Mouse (Mus musculus) lung, postnatal 0 days (tissue): ENCODE measurements around the gene Fer1l5. TPM values are rescaled to one million over a fixed set of nuclear protein-coding genes. Genes with fewer than 3 reads are reported as not detected.
A peak's percentile ranks its signal among the peaks of the same experiment; 100 is the strongest.

Experiments
- ATAC-seq: fragments of 200-750 bp; cut with Nextera tagmentation; 2 replicates; pipeline ENCODE4 v1.8.0; 2017; ENCODE audit warnings: moderate library complexity
- DNase-seq: peaks from one replicate; pipeline ENCODE4 v3.0.0-alpha.2; 2016; ENCODE audit warnings: low spot score
- H3K27ac ChIP-seq: fragments of 300-500 bp; sonication (generic); 2 replicates; pipeline ENCODE4 v1.5.1; 2014; ENCODE audit warnings: antibody characterized with exemption, mild to moderate bottlenecking, low read length, mixed read lengths
- H3K27me3 ChIP-seq: fragments of 300-500 bp; sonication (generic); replicated peaks from 2 replicates; pipeline ENCODE4 v1.6.1; 2014; ENCODE audit warnings: low read length, mixed read lengths; ENCODE audit not compliant: insufficient read depth
- H3K36me3 ChIP-seq: fragments of 300-500 bp; sonication (generic); 2 replicates; pipeline ENCODE4 v1.6.1; 2014; ENCODE audit warnings: low read length, mixed read lengths; ENCODE audit not compliant: insufficient read depth
- H3K4me1 ChIP-seq: fragments of 300-500 bp; sonication (generic); 2 replicates; pipeline ENCODE4 v1.6.1; 2014; ENCODE audit warnings: antibody characterized with exemption, low read depth, low read length, mixed read lengths; ENCODE audit not compliant: insufficient read depth
- H3K4me2 ChIP-seq: fragments of 300-500 bp; sonication (generic); replicated peaks from 2 replicates; pipeline ENCODE4 v1.6.1; 2014; ENCODE audit warnings: low read depth, mild to moderate bottlenecking, low read length, moderate library complexity, mixed read lengths
- H3K4me3 ChIP-seq: fragments of 300-500 bp; sonication (generic); 2 replicates; pipeline ENCODE4 v1.5.1; 2014; ENCODE audit warnings: low read depth, low read length
- H3K9ac ChIP-seq: fragments of 300-500 bp; sonication (generic); replicated peaks from 2 replicates; pipeline ENCODE4 v1.6.1; 2014; ENCODE audit warnings: low read depth, mild to moderate bottlenecking
- H3K9me3 ChIP-seq: fragments of 300-500 bp; sonication (generic); 2 replicates; pipeline ENCODE4 v1.6.1; 2016; ENCODE audit warnings: low read length, mixed read lengths
- CTCF ChIP-seq: IDR thresholded peaks from 2 replicates; pipeline ENCODE4 v1.5.1; 2016; ENCODE audit warnings: antibody characterized with exemption, mild to moderate bottlenecking
- EP300 ChIP-seq: IDR thresholded peaks from 2 replicates; pipeline ENCODE4 v1.6.1; 2016; ENCODE audit warnings: antibody characterized with exemption, mild to moderate bottlenecking, control low read depth
- WGBS: fragments of 180-500 bp; shearing (Covaris S2); extraction: QIAGEN DNeasy Blood & Tissue Kit; methylation state at CpG from one replicate; pipeline ENCODE4 v1.1.7; 2014; 5-methylcytosine and 5-hydroxymethylcytosine counted together
- polyA plus RNA-seq: library from polyadenylated mRNA; unstranded; fragments of >200 nt; fragmentation: Nextera tagmentation; extraction: Ambion mirVana; gene quantifications from 2 replicates; pipeline ENCODE4 v1.2.1, GENCODE M21; 2015

Gene Fer1l5
- polyA plus RNA-seq, 1 experiment from 2014 or later: 0.18 TPM

DNA sequence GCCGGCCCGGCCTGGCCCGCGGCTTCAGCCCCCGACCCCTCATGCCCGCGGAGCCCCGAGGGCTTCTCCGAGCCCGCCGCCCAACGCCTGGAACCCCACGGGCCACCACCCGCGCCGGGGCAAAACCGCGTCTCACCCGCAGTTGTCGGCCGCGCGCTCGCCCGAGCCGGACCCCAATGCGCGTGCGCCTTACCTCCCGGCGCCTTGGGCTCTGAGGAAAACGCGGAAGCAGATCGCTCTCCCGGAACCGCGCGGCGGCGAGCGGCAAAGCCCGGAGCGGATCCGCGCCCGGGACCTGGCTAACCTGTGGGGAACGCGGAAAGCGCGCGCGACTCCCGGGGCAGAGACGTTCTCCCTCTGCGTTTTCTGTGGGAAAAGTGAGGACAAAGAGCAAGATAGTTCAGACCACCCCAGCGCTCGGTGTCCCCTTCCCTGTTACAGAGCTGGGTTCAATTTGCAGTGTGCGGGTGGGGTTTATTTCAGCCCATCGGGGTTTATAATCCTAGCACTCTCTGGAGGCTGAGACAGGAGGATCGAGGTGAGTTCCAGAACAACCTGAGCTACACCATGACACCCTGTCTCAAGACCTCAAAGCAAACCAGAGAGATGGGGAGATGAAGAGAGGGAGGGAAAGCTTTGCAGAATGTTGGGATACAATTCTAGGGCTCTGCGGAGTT lies 3.0 kb upstream of the Fer1l5 start, which contains the start of gene Kansl3:
Gene Kansl3 (minus strand): TSS at position 213 of the 677 bp plus-strand sequence.
- Histone ChIP-seq H3K9me3 (no peaks in the 10 kb centered on the region), H3K36me3 (no peaks in the 10 kb centered on the region), H3K27me3 (no peaks in the 10 kb centered on the region), H3K4me3 (peak within 1 kb of the TSS; percentile 90), H3K4me2 (peak within 1 kb of the TSS; percentile 71), H3K27ac (peak within 1 kb of the TSS; percentile 78), H3K9ac (peak within 1 kb of the TSS; percentile 90), H3K4me1 (peaks cover 7% of the 10 kb centered on the region; the same call in 1 of the 2 replicates)
- peak; percentile 93 for DNase-seq
- 3% methylated on average over 56 of the region's 61 CpGs for WGBS
- ATAC-seq: peak; percentile 91
- TF ChIP-seq EP300: no peak
- TF ChIP-seq CTCF: no peak

- Histone ChIP-seq H3K4me3 (no peak overlapping the region), H3K27me3 (no peaks in the 10 kb centered on the region), H3K4me1 (peaks cover 7% of the 10 kb centered on the region; the same call in 1 of the 2 replicates), H3K9me3 (no peaks in the 10 kb centered on the region), H3K27ac (no peak overlapping the region), H3K4me2 (no peak overlapping the region), H3K36me3 (no peaks in the 10 kb centered on the region), H3K9ac (no peak overlapping the region)
- 58% methylated on average over 6 of the region's 6 CpGs for WGBS
- DNase-seq (peak; percentile 29), ATAC-seq (no peak)
- TF ChIP-seq CTCF: no peak
- TF ChIP-seq EP300: no peak
Measured at GRCm38 (mm10) chr1:36370918-36371317, 1.2 kb upstream of the Fer1l5 start.

DNA sequence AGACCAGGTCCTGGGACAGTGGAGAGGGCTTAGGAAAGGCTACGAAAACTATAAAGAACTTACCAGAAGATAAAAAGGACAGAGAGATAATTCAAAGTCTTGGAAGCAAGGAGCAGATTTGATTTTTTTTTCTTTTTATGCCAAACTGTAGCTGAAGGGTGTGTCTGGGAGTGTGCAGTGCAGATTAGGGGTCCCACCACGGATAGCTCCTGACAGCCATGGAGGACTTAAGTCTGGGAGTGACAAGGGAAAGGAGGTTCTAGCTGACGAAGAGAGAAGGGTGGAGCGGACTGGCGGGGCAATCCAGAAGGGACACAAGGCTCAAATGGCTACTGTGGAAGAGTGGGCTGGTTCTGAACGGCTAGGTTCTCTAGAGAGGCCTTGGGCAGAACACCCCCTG lies 6.8 kb downstream of the Fer1l5 start:
- no peak for ATAC-seq
- 61% methylated on average over 6 of the region's 6 CpGs for WGBS

GRCm38 (mm10) chr1:36379582-36379981 lies 7.5 kb downstream of the Fer1l5 start:
- no peak for DNase-seq
- Histone ChIP-seq H3K4me1 (no peaks in the 10 kb centered on the region), H3K27ac (no peak overlapping the region), H3K4me3 (no peak overlapping the region), H3K36me3 (no peaks in the 10 kb centered on the region), H3K9ac (no peak overlapping the region), H3K27me3 (no peaks in the 10 kb centered on the region), H3K4me2 (no peak overlapping the region), H3K9me3 (no peaks in the 10 kb centered on the region)
- ATAC-seq: no peak
- TF ChIP-seq CTCF (peak; percentile 21), EP300 (no peak)
- WGBS: 54% methylated on average over 4 of the region's 4 CpGs

More for the DNA sequence above, 6.8 kb downstream of the Fer1l5 start:
- no peaks in the 10 kb centered on the region for H3K4me1 ChIP-seq
- H3K27ac ChIP-seq: no peak overlapping the region
- DNase-seq: no peak
- no peaks in the 10 kb centered on the region for H3K9me3 ChIP-seq
- no peak overlapping the region for H3K4me3 ChIP-seq
- no peak overlapping the region for H3K4me2 ChIP-seq
- no peaks in the 10 kb centered on the region for H3K27me3 ChIP-seq
- TF ChIP-seq EP300: no peak
- TF ChIP-seq CTCF: no peak
- H3K9ac ChIP-seq: no peak overlapping the region
- H3K36me3 ChIP-seq: no peaks in the 10 kb centered on the region

- Histone ChIP-seq H3K4me3 (no peak overlapping the region), H3K36me3 (no peaks in the 10 kb centered on the region), H3K9ac (no peak overlapping the region), H3K9me3 (no peaks in the 10 kb centered on the region), H3K27ac (no peak overlapping the region), H3K27me3 (no peaks in the 10 kb centered on the region), H3K4me2 (no peak overlapping the region), H3K4me1 (no peaks in the 10 kb centered on the region)
- WGBS: 17% methylated on average over 6 of the region's 6 CpGs
- TF ChIP-seq CTCF: no peak
- no peak for TF ChIP-seq EP300
- no peak for DNase-seq
- no peak for ATAC-seq
Measured at GRCm38 (mm10) chr1:36397041-36397440, 24.9 kb downstream of the Fer1l5 start.

DNA sequence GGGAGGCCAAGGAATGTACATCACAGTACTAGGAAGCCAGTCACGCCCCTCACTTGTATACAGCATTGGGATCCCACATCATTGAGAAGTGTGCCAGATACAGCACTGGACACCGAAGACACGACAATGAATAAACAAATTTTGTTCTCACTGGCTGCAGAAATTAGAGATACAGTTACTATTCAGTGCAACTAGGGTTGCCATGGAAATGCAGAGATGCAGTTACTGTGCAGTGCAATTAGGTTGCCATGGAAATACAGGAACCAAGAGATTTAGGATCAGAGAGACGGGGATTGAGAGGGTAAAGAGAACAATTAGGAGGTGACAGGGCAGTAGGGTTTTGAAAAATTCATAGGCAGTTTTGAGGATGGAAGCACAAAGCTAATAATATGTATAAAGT lies 29.4 kb downstream of the Fer1l5 start:
- DNase-seq: no peak
- Histone ChIP-seq H3K27ac (no peak overlapping the region), H3K4me2 (no peak overlapping the region), H3K9me3 (no peaks in the 10 kb centered on the region), H3K9ac (no peak overlapping the region), H3K27me3 (no peaks in the 10 kb centered on the region), H3K4me1 (no peaks in the 10 kb centered on the region), H3K4me3 (no peak overlapping the region), H3K36me3 (no peaks in the 10 kb centered on the region)
- ATAC-seq: no peak
- TF ChIP-seq CTCF (no peak), EP300 (no peak)
- 44% methylated on average over 4 of the region's 4 CpGs for WGBS
